Mouse (Mus musculus) forebrain, embryonic 14.5 days (tissue): ENCODE measurements around the gene Adcy3. TPM values are rescaled to one million over a fixed set of nuclear protein-coding genes. Genes with fewer than 3 reads are reported as not detected.
A peak's percentile ranks its signal among the peaks of the same experiment; 100 is the strongest.

Source experiments
- ATAC-seq: fragments of 200-750 bp; cut with Nextera tagmentation; 2 replicates; pipeline ENCODE4 v1.8.0; 2017; ENCODE audit warnings: mild to moderate bottlenecking, moderate library complexity
- DNase-seq: peaks from one replicate; pipeline ENCODE4 v3.0.0-alpha.2; 2015; ENCODE audit warnings: low spot score
- H3K27ac ChIP-seq: fragments of 300-500 bp; sonication (generic); 2 replicates; pipeline ENCODE4 v1.5.1; 2014; ENCODE audit warnings: low read depth, mild to moderate bottlenecking, control low read depth, low read length, moderate library complexity
- H3K27me3 ChIP-seq: fragments of 300-500 bp; sonication (generic); replicated peaks from 2 replicates; pipeline ENCODE4 v1.6.1; 2014; ENCODE audit warnings: low read length, control low read depth, mixed read lengths; ENCODE audit not compliant: control insufficient read depth, insufficient read depth
- H3K36me3 ChIP-seq: fragments of 300-500 bp; sonication (generic); 2 replicates; pipeline ENCODE4 v1.6.1; 2014; ENCODE audit warnings: low read length, control low read depth; ENCODE audit not compliant: control insufficient read depth, insufficient read depth
- H3K4me1 ChIP-seq: fragments of 300-500 bp; sonication (generic); 2 replicates; pipeline ENCODE4 v1.6.1; 2014; ENCODE audit warnings: antibody characterized with exemption, low read length, control low read depth; ENCODE audit not compliant: control insufficient read depth, insufficient read depth
- H3K4me2 ChIP-seq: fragments of 300-500 bp; sonication (generic); 2 replicates; pipeline ENCODE4 v1.6.1; 2014; ENCODE audit warnings: mild to moderate bottlenecking, control low read depth, low read length
- H3K4me3 ChIP-seq: fragments of 300-500 bp; sonication (generic); 2 replicates; pipeline ENCODE4 v1.5.1; 2014; ENCODE audit warnings: low read depth, low read length, control low read depth
- H3K9ac ChIP-seq: fragments of 300-500 bp; sonication (generic); 2 replicates; pipeline ENCODE4 v1.6.1; 2014; ENCODE audit warnings: mild to moderate bottlenecking, low read length, control low read depth, moderate library complexity
- H3K9me3 ChIP-seq: fragments of 300-500 bp; sonication (generic); replicated peaks from 2 replicates; pipeline ENCODE4 v1.6.1; 2016; ENCODE audit warnings: low read length, control low read depth, mixed read lengths; ENCODE audit not compliant: control insufficient read depth
- WGBS: fragments of 180-500 bp; shearing (Covaris S2); extraction: QIAGEN DNeasy Blood & Tissue Kit; methylation state at CpG from one replicate; pipeline ENCODE4 v1.1.7; 2014; 5-methylcytosine and 5-hydroxymethylcytosine counted together
- polyA plus RNA-seq: library from polyadenylated mRNA; unstranded; fragments of >200 nt; fragmentation: Nextera tagmentation; extraction: Ambion mirVana; gene quantifications from 2 replicates; pipeline ENCODE4 v1.2.1, GENCODE M21; 2014

Gene Adcy3
- 5.3 and 6.5 TPM in 2 replicates for polyA plus RNA-seq

DNA sequence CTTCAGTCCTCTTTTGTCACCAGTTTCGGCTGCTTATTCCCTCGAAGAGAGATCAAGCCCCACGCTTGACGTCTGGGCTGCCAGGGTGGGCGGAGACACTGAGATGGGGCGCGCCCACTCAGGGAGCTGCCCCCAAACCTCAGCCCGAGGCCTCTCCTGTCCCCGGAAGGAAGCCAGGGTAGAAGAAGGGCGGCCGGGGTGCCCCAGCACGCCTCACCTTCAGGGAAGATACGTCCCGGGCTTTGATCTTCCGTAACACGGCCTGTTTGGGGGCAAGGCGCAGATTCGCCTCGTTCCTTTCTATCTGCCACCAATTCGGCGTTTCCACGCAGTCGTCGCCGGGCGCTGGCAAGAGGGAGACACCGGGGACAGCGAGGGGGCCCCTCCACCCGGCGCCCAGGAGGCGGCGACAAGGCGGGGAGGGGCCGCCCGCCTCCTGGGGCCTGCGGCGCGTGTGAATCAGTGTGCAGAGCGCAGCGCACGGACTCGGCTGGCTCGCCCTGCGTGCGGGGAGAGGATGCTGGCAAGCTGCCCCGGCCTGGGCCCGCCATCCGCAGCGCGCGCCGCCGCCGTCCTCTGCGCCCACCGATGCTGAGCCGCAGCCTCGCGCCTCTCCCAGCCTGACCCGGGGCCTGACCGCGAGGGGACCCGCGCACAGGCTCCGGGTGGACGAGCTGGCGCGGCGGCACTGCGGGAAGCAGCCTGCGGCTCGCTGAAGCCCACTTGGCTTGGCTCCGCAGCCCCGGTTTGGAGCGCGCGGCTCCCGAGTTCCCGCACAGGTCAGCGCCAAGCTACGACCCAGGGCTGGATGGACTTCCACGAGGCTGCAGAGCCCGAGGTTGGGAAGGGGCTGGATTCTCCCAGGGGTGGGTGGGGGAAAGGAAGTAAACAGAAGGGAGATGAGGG lies at the start of gene Adcy3:
Gene Adcy3, plus strand, starts transcription at position 163 of the 906 bp plus-strand sequence.
- Histone ChIP-seq H3K27ac (peak within 1 kb of the TSS; percentile 58), H3K4me2 (peak within 1 kb of the TSS; percentile 85), H3K9me3 (no peaks in the 10 kb centered on the region), H3K4me1 (peaks cover 7% of the 10 kb centered on the region; the same call in 1 of the 2 replicates), H3K36me3 (no peaks in the 10 kb centered on the region), H3K27me3 (no peaks in the 10 kb centered on the region), H3K9ac (peak within 1 kb of the TSS; percentile 83), H3K4me3 (peak within 1 kb of the TSS; percentile 57)
- WGBS, result under 1% methylated on average over 76 of the region's 83 CpGs
- peak; percentile 82 for DNase-seq
- ATAC-seq, result peak; percentile 93

DNA sequence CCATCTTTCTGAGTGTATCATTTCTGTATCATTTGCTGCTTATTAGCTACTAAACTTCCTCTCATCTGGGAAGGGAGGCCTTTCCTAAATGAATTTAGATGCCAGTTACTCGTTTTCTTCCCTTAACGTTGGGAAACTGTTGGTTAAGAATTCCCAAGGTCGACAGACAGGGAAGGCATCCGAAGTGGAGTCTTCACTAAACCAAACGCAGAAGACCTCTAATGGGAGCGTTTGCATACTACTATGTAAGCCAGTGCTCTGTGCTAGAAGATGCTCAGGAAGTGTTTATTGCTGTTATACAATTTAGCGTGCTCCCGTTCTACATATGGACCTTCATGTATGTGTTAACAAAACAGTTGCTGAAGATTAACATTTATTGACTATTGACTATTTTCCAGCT lies 49.5 kb upstream of the Adcy3 start:
- H3K4me1 ChIP-seq, result no peaks in the 10 kb centered on the region; the same call in 1 of the 2 replicates
- peak overlapping the region; percentile 78; the same call in 1 of the 2 replicates for H3K9ac ChIP-seq
- H3K36me3 ChIP-seq, result peaks cover 19% of the 10 kb centered on the region
- no peaks in the 10 kb centered on the region for H3K27me3 ChIP-seq
- no peak overlapping the region for H3K27ac ChIP-seq
- WGBS, result 63% methylated on average over 8 of the region's 8 CpGs
- peak overlapping the region; percentile 55; the same call in 1 of the 2 replicates for H3K4me3 ChIP-seq
- ATAC-seq, result no peak
- H3K4me2 ChIP-seq, result peak overlapping the region; percentile 59
- DNase-seq, result no peak
- H3K9me3 ChIP-seq, result no peaks in the 10 kb centered on the region

DNA sequence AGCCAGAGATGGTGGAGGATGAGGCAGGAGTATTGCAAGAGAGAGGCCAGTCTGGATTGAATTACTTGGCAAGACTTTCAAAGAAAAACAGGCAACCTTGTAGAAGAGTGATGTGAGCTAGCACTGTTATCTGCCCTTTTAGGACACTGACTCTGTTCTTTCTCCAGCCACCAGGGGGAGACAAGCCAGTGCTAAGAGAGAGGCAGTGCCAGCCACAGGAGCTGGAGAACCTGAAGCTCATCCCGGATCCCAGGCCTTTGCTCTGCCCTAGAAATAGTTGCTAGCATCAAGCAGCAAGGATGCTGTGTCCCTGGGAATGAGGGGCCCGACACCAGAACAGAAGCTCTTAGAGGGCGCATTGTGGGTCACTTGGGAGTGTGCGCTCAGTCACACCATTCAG lies 25.5 kb upstream of the Adcy3 start:
- no peak overlapping the region for H3K4me2 ChIP-seq
- no peaks in the 10 kb centered on the region for H3K4me1 ChIP-seq
- no peaks in the 10 kb centered on the region for H3K27me3 ChIP-seq
- H3K27ac ChIP-seq, result no peak overlapping the region
- no peaks in the 10 kb centered on the region for H3K9me3 ChIP-seq
- peaks cover 23% of the 10 kb centered on the region for H3K36me3 ChIP-seq
- DNase-seq (peak; percentile 89), ATAC-seq (peak; percentile 80)
- no peak overlapping the region for H3K4me3 ChIP-seq
- no peak overlapping the region for H3K9ac ChIP-seq
- WGBS, result 76% methylated on average over 4 of the region's 4 CpGs

DNA sequence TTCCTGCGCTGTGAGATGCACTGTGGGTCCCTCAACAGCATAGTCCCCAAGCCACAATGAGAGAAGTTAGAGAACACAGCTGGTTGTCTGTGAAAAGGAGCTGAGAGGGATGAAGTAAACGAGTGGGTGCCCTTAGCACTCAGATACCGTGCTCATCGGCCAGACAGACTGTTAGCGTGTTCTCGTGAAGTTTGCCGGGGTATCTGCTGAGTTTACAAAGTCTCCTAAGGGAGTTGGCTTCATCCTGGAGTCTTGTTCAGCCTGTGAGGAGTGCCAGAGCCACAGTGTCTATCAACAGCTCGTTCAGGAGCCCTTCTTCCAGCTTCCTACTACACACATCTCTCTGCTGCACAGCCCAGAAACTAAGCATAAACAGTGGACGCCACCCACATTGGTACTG lies 16.8 kb upstream of the Adcy3 start:
- 86% methylated on average over 9 of the region's 9 CpGs for WGBS
- Histone ChIP-seq H3K9me3 (no peaks in the 10 kb centered on the region), H3K9ac (no peak overlapping the region), H3K4me2 (no peak overlapping the region), H3K27me3 (no peaks in the 10 kb centered on the region), H3K4me1 (no peaks in the 10 kb centered on the region), H3K4me3 (no peak overlapping the region), H3K27ac (no peak overlapping the region), H3K36me3 (peaks cover 2% of the 10 kb centered on the region; the same call in 1 of the 2 replicates)
- DNase-seq (no peak), ATAC-seq (no peak)

DNA sequence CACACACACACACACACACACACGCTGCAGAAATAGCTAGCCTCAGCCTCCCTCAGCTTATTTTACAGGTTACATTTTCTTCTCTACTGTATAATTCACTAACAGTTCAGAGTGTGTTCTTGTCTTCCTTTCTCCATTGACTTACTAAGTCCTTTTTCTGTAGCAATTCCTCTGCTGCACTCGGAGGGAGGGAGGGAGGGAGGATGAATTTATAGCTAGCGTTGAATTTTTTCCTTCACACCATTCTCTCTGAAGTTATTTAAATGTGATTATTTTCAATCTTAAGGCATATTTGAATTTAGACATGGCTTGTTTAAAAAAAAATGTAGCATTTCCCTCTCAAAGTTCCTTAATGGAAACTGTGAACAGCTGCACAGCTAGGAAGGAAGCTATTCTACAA lies 15.8 kb upstream of the Adcy3 start:
- Histone ChIP-seq H3K4me3 (no peak overlapping the region), H3K9me3 (no peaks in the 10 kb centered on the region), H3K27ac (no peak overlapping the region), H3K27me3 (no peaks in the 10 kb centered on the region), H3K36me3 (peaks cover 2% of the 10 kb centered on the region; the same call in 1 of the 2 replicates), H3K4me1 (no peaks in the 10 kb centered on the region), H3K9ac (no peak overlapping the region), H3K4me2 (no peak overlapping the region)
- DNase-seq (no peak), ATAC-seq (no peak)
- 87% methylated on average over 3 of the region's 3 CpGs for WGBS

DNA sequence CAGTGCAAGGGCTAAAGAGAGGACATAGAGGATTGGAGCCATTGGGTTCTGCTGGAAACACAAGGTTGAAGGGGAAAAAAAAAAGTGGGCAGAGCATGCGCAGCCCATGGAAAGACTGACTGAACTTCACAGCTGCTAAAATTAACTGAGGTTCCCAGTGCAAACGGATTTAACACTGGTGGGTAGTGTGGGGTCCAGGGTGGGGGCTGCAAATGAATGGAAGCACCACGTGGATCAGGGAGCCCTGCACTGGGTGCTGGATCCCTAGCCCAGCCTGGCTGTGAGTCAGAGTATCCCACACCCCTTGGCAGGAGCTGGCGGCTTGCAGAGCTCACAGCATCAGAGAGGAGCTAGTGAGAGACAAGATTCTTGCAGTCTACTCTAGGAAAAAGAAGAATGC lies 15.3 kb upstream of the Adcy3 start:
- no peak overlapping the region for H3K4me2 ChIP-seq
- no peak for DNase-seq
- no peak for ATAC-seq
- peaks cover 2% of the 10 kb centered on the region; the same call in 1 of the 2 replicates for H3K36me3 ChIP-seq
- H3K4me3 ChIP-seq, result no peak overlapping the region
- WGBS, result 70% methylated on average over 4 of the region's 4 CpGs
- H3K27me3 ChIP-seq, result no peaks in the 10 kb centered on the region
- H3K4me1 ChIP-seq, result no peaks in the 10 kb centered on the region
- no peak overlapping the region for H3K9ac ChIP-seq
- no peak overlapping the region for H3K27ac ChIP-seq
- no peaks in the 10 kb centered on the region for H3K9me3 ChIP-seq

DNA sequence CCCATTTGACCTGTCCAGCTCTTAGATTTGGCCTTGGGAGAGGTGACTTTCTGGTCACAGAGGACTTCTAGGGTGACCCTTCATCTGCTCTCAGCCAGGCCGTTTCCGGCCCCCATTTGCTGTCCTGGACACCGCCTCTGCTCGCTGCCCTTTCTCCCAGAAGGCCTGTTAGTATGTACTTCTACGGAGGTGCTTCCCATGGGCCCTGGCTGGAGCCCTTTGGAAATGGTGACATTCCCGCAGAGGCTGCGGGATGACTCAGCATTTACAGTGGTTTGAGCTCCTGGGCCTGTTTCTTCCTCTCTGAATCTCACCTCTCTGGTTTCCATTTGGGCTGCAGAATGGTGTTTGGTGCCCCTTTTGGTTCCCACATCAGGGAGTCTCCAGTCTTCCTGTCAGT lies 5.6 kb upstream of the Adcy3 start:
- Histone ChIP-seq H3K9ac (no peak overlapping the region), H3K4me3 (no peak overlapping the region), H3K36me3 (no peaks in the 10 kb centered on the region), H3K27me3 (no peaks in the 10 kb centered on the region), H3K9me3 (no peaks in the 10 kb centered on the region), H3K4me1 (no peaks in the 10 kb centered on the region), H3K27ac (no peak overlapping the region), H3K4me2 (no peak overlapping the region)
- WGBS, result 84% methylated on average over 7 of the region's 7 CpGs
- DNase-seq, result no peak
- ATAC-seq, result no peak

DNA sequence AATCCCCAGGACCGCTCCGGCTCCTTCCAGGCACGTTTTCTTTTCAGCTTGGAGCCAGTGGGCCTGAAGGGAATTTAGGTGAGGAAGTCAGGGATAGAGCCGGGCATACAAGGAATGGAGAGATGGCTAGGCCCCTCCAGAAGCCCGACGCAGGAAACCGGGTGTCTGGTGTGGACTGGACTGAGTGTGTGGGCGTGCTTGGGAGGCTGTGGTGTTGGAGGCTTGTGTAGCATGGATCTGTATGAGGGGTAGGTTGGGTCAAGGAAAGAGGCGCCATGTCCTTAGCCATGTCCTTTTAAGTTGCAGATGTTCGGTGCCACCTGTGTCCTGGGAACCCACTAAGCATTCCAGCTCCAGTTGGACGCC lies 927 bp downstream of the Adcy3 start:
- H3K36me3 ChIP-seq, result no peaks in the 10 kb centered on the region
- no peaks in the 10 kb centered on the region for H3K27me3 ChIP-seq
- WGBS, result 30% methylated on average over 11 of the region's 11 CpGs
- peaks cover 7% of the 10 kb centered on the region; the same call in 1 of the 2 replicates for H3K4me1 ChIP-seq
- H3K9me3 ChIP-seq, result no peaks in the 10 kb centered on the region
- peak overlapping the region; percentile 58; the same call in 1 of the 2 replicates for H3K27ac ChIP-seq
- peak overlapping the region; percentile 85 for H3K4me2 ChIP-seq
- H3K4me3 ChIP-seq, result peak overlapping the region; percentile 57
- no peak for DNase-seq
- peak; percentile 19 for ATAC-seq
- H3K9ac ChIP-seq, result peak overlapping the region; percentile 83

DNA sequence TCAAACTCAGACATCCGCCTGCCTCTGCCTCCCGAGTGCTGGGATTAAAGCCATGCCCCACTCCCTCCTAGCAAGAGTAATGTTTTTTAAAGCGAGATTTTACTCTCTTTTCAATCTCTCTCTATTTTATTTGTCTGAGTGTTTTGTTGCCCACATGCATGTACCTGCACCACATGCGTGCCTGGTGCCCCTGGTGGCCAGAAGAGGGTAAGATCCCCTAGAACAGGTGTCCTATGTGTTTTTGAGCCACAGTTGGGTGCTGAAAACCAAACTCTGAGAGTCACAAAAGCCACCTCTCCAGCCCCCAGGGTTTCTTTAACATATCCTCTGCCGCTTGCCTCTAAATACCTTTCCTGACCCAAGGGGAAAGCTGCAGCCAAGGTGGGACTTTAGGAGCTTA lies 10.3 kb downstream of the Adcy3 start:
- Histone ChIP-seq H3K36me3 (no peaks in the 10 kb centered on the region), H3K4me3 (no peak overlapping the region), H3K27ac (no peak overlapping the region), H3K27me3 (no peaks in the 10 kb centered on the region), H3K4me1 (no peaks in the 10 kb centered on the region), H3K4me2 (no peak overlapping the region), H3K9ac (no peak overlapping the region), H3K9me3 (no peaks in the 10 kb centered on the region)
- WGBS, result 89% methylated on average over 5 of the region's 5 CpGs
- DNase-seq (no peak), ATAC-seq (no peak)
